Mouse (Mus musculus) layer of hippocampus, adult 11-12 months (tissue): ENCODE results near the gene Dnajb13.

Experiments
- DNase-seq: peaks from one replicate; pipeline ENCODE4 v3.0.0; 2022; ENCODE audit warnings: low spot score

The Dnajb13 gene

DNA sequence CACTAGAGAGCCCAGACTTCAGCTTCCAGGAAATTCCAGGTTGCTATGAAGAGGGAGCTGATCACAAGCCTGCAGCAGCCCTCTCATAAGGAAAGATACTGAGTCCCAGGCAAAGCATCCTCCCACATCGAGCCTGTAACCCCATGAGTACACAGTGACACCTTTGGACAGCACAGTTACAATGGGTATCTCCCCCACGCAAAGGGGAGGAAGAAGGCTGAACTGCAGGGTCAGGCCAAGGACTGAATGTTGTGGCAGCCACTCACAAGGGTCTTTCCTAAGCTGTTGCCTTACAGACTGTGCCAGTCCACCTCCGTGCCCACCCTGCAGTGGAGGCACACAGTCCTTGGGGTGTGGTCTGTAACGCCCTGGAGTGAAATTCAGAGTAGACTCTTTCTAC is 8.3 kb downstream of the Dnajb13 start:
- DNase-seq, result no peak

DNA sequence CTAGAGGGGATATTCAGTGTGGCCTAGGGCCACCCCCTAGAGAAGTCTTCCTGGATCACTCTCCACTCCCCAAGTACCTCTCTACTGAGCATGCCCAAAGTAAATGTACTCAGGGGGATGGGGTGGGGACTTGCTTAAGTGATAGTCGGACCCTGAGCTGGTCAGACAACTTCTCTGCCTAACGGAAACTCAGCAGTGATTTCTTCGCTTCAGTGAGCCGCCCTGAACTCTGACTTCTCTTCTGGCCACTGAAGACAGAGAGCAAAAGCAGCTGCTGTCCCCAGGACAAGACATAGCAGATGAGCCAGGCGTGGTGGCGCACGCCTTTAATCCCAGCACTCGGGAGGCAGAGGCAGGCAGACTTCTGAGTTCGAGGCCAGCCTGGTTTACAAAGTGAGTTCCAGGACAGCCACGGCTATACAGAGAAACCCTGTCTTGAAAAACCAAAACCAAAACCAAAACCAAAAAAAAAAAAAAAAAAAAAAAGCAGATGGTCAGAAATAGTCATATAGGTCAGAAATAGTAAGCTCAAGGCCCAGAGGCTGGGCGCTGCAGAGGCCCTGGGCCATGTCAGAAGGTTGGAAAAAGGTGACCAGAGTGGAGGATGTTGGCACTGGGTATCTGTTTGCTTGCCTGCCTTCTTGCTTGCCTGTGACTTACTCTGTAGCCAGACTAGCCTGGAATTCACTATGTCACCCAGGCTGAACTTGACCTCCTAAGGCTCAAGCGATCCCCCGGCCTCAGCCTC is 9.8 kb downstream of the Dnajb13 start:
- DNase-seq, result no peak

DNA sequence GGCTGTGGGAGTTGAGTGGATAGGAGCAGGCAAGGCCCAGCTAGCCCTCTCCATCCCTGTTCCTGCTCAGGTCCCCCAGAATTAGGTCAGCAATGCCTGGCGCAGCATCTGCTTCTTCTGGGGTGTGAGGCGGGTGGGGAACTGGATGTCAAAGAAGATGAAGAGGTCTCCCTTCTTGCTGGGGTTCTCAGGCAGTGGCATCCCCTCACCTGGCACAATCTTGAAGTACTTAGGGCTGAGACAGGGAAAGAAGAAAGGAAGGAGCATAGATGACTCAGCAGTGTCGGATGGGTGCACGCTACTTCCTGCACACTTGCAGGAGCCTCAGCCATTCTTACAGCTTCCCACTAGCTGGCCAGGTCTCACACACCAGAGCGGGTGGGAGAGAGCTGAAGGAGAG is 11.7 kb downstream of the Dnajb13 start:
- DNase-seq, result no peak

DNA sequence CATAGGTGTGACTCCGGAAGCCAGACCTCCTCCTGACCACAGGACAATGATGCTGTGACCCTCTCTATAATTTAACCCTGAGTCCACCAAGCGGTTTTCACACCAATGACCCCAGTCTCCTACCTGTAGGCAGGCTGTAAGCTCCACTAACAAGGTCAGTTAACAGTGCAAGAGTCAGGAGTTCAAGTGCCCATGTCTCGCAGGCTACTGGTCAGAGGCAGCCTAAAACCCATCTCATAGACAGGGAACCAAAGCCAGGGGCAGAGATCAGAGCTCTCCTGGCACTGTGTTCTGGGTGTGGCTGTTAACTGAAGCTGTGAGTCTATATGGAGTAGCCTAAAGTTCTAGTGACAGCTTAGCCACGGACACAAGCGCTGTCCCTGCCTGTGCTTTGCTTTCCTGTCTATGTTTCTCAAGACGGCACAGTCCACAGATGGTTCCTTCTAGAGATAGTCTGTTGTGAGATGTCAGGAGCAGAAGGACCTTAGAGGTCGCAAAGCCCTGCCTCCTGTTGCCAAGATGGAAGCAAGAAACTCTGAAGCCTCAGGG is 12.3 kb downstream of the Dnajb13 start:
- no peak for DNase-seq

DNA sequence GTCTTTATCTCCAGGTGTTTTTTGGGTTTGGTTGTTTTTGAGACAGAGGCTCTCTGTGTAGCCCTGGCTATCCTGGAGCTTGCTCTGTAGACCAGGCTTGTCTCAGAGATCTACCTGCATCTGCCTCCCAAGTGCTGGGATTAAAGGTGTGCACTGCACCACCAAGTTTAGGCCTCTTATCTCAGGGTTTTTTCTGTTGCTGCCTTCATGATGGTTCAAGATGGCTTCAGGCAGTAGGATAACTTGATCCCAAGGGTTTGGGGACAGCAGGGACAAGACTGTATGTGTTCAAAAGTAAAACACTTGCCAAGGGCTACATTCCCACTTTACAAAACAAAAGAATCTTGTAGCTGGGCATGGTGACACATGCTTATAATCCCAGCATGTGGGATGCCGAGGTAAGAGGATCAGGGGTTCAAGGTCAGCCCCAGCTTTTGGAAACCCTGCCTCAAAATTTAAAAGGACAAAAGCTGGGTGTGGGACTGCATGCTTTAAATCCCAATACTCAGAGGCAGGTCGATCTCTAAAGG is 12.9 kb downstream of the Dnajb13 start:
- DNase-seq, result no peak

DNA sequence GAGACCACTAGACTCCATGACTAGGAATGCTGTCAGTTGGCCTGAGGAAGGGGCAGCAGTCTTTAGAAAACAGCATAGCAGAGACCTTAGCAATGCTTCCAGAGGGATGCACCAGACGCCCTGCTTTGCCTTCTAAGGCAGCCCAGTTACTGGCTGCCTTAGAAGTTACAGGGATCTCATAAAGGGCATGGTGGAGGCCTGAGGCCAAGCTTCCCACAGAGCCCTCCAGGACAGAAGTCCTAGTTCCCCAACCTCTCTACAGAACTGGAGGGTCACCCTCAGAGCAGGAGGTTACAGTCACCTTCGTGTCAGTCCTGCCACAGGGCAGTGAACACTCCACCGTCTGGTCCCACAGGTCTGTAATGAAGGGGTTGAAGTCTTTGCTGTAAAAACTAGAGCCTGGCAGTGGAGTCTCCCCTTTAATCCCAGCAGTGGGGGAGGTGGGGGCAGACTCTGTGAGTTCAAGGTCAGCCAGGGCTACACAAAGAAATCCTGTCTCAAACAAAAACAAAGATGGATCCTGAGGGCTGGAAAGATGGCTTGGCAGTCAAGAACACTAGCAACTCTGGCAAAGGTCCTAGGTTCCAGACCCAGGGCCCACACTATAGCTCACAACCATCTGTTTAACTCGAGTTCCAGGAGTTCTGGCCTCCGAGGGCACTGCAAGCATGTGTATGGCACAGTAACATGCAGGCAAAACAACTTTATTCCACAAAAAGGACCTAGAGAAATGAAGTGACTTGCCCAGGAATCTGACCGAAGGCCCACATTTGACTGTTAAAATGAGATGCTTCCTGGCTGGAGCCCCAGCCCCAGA is 13.5 kb downstream of the Dnajb13 start:
- no peak for DNase-seq

DNA sequence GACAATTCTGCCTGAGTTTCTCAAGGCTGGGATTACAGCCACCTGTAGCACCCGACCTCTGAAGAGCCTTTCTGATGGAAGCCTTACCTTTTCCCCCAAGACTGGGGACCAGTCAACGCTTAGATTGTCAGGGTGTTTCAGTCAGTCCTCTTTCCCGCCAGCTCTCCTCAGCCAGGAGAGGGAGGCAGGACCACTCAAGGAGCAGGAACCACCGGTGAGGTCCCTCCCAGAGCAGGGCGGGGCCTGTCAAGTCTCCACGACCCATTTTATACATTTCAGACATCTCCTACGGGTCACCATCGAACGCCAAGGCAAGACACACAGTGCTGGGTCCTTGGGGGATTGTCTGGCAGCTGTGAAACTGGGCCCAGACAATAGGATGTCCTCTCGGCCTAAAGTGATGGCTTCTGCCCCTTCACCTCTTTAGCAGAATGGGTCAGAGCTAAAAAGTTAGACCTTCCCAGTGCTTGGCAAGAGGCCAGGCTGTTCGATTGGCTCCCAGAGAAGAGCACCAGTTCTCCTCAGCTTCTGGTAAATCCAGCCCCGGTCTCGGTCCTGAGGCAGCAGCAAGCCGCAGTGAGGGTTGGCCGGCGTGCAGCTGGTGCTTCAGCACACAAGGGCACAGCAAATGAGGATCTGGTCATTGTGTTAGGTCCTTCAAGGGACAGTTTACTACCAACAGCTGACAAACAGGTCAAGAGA is 14.3 kb downstream of the Dnajb13 start:
- no peak for DNase-seq

DNA sequence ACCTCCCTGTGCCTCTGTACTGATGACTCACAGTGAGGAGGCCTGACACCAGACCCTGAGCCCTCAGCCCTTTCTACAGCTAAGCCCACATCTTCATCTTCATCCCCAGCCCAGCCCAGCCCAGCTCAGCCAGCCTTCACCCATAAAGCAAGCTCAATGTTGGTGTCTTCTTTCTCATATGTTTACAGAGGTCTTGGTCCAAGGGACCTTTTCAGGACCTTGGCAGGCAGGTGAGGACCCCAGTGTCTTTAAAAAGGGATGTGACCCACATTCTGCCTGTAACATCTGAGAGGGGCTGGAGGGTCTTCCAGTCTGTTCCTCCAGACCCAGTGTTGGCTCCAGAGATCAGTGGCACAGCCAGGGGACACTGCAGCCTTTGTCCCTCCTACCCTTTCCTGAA is 15.3 kb downstream of the Dnajb13 start:
- no peak for DNase-seq

DNA sequence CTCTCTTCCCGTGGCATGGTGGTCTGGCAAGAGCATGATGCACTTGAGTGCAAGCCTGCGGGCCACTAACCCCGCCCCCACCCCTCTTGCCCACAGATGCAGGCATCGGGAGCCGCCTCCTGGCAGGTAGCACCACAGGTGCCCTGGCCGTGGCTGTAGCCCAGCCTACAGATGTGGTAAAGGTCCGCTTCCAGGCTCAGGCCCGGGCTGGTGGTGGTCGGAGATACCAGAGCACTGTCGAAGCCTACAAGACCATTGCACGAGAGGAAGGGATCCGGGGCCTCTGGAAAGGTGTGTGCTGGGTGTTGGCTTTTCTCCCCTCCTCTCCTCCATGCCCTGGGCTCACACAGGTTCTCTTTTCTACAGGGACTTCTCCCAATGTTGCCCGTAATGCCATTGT is 16.8 kb downstream of the Dnajb13 start:
- DNase-seq, result no peak

DNA sequence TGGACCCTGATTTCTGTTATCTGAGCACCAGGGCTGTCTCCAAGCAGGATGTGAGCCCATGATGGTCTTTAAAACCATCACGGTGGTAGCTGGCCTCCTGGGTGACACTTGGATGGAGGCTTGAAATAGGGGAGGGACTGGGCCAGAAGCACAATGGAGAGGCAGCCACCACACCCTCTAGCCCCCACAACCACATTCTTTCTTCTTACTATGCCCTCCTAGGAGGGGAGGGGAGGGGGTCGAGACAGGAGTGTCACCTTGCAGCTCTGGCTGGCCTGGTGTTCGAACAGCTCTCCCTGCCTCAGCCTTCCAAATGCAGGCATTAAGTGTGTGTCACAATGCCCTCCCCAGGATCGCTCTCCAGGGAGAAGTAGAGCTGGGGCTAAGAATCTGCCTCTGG is 17.4 kb downstream of the Dnajb13 start:
- DNase-seq, result no peak

DNA sequence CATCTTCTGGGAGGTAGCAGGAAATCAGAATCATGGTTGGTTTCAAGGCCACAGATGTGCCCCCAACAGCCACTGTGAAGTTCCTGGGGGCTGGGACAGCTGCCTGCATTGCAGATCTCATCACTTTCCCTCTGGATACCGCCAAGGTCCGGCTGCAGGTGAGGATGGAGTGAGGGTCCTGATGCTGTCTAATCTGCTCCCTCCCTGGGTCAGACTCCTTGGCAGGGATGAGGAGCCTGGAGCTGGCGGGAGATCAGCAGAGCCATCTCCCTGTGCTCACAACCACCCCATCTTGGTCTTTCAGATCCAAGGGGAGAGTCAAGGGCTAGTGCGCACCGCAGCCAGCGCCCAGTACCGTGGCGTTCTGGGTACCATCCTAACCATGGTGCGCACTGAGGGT is 18.0 kb downstream of the Dnajb13 start:
- no peak for DNase-seq

DNA sequence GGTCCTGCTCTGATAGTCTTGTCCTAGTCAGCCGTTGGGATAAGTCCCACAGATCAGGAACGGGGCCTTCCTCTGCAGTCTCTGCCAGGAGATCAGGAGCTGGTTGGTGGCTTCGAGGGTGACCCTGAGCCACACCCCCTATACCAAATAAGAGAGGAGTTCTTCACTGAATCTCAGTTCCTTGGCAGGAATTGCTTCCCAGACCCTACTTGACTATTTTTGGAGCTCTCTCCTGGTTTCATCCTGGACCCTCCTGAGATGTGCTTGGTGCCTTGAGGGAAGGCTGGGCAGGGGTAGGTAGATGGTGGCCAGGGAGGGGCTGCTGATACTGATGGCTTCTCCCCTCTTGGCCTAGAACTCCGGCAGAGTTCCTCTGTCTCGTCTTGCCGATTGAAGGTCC is 18.4 kb downstream of the Dnajb13 start:
- DNase-seq, result no peak

DNA sequence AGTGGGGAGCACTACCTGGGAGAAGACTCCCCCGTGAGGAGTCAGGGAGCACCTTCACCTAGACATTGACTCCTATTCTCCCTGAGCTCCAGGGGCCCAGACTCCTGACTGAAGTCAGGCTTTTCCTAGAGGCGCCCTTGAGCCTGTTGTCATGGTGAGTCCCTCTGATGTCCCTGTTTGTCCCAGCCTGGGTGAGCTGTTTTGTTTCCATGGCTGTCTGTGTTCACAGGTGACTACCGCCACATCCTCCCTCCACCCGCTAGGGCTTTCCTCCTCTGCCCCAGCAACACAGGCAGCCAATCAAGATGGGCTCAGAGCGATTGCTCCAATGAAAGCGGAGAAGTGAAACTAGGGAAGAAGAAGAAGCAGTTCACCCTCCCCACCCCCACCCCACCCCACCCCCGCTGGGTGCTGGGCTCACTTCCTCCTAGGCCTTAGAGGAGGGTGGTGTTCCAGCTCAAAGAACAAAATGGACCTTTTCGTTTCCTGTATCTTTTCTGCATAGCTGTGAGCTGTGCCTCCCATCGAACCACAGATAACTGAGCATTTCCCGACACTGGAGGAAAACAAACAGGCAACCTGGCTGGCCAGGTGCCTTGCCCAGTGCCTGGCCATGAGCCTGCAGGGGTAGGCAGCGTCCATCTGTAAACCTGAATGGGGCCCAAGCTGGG is 19.0 kb downstream of the Dnajb13 start:
- DNase-seq, result peak; percentile 80

DNA sequence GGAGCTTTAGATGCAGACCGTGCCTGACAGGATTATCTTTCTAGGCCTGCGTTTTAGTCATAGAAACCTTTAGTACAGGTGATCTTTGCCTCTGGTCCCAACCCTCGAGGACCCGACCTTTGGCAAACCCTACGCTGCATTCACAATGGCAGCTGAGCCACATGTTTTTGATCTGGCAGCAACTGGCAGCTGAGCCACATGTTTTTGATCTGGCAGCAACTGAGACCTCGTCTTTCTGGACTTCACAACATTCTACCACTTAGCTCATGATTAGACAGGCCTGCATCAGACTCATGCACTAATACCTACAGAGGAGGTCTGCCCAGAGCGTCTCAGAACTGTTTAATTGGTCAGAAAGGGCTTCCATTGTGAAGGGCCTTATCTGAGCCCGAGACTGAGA is 19.7 kb downstream of the Dnajb13 start:
- no peak for DNase-seq

DNA sequence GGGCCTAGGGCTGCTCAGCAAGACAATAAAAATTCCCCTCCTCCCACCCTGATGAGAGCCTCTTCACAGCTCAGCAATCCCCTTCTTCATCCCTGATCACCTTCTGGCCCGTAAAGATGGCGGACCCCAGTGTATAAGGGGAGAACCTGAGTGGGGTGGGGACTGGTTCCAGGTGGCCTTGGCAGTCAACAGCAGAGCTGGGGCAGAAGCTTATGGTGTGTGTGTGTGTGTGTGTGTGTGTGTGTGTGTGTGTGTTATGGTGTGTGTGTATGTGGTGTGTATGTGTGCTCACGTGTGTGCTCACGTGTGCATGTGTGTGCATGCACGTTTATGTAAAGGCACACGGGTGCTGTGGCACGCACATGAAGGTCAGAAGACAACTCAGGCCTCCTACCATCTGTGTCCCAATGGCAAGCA is 20.3 kb downstream of the Dnajb13 start:
- no peak for DNase-seq

DNA sequence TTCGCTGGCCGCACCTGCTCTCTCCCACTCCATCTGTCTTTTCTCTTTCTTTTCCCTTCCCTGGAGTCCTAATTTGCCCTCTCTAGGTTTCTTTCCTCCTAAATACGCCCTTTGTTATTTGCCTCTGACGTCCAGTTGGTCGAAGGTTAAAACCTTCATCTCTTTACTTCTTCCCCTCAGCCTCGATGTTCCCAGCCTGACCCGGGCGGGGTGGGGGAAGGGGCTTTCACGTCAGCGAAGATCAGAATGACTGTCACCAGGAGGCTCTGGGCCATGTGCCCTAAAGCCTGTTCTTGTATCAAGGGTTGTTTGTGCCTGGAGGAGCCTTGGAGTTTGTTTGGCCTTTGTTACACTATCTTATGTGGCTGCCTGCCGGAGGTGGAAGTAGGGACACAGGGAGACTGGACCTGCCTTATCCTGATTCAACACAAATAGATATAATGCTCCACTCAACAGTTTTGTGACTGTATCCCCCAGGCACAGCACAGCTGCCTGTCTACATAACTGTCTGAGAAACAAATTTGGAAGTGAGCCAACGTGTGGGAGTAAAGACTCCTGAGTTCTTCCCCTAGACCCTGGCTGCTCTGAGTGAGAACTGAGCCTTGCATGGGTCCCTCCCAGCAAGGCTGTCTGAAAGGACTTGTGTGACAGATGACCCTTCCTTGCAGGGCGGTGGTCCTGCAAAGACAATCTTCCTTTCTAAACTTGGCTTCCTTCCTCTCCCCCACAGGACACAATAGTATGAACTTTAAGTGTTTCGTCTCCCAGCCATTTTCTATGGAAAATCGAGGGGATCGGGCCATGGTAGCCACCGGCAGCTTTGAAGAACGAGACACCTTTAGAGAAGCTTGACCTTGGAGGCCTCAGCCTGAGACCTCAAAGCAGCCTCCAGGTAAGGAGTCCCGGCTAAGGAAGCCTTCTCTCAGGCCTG is 21.0 kb downstream of the Dnajb13 start:
- peak; percentile 61 for DNase-seq

DNA sequence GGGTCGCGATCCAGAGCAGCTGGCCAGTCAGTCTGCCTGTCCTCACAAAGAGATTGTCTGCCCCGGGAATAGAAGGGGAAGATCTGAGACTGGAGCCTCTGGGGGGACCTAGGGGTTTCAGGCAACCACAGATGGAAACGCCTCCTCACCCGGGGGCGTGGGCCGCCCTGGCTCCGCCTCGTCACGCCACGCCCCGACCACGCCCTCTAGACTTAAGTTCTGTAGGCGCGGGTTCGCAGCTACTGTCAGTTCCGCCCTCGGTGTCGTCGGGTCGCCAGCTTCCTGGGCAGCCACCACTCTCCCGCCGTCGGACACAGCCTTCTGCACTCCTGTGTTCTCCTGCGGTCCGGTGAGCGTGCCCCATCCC is 21.7 kb downstream of the Dnajb13 start, which contains the start of gene Ucp2:
Gene Ucp2 (plus strand): TSS at position 221 of the 367 bp plus-strand sequence.
- peak; percentile 80 for DNase-seq

DNA sequence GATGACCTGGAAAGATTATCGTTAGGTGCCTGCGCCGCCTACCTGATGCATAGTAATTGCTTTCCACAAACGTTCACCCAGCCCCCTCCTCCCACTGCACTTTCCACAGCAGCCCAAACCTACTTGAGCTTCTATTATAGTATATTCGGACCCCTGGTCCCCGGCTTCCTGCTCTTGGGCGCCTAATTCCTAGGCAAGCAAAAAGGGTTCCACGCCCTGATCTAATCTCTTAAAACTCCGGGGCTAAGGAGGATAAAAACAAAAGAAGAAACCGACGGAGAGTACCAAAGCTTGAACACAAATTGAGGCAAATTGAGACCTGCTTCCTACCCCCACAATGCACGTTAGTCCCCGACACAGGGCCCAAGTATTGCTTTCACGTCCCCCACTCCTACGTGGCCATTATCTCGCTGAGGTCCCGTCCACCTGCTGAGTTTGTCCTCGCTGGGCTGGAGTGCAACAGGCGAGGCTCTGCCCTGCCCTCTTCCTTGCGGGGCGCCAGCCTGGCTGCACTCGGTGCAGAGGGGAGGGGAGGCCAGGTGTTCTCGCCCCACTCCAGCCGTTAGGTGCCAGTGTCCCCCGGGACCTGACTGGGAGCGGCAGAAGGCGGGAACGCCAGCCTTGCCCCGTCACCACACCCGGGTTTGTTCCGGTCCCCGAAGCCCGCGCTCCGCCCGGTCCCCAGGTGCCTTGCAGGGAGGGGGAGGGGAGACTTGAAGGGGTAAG is 22.2 kb downstream of the Dnajb13 start:
- DNase-seq, result no peak

DNA sequence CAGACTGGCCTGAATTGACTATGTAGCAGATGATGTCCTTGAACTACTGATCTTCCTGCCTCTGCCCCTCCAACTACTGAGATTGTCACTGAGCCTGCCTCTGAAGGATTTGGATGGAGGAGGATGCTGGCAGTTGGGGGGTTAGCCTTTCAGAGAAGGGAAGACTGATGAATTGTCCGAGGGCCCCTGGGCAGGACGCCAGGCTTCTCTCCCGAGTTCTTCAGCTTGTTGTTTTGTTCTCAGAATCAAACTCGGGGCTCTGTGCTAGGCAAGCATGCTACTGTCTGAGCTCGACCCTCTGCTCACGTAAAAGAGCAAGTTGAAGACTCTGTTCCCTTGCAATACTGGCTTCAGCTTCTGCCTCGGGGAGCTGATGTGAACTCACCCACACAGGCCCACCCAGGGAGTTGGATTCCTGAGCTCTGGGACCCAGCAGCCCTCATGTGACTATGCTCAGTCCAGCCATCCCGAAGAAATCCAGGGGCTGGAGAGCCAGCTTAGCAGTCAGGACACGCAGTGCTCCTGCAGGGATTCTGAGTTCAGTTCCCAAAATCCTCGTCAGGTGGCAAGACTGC is 26.2 kb downstream of the Dnajb13 start:
- no peak for DNase-seq

DNA sequence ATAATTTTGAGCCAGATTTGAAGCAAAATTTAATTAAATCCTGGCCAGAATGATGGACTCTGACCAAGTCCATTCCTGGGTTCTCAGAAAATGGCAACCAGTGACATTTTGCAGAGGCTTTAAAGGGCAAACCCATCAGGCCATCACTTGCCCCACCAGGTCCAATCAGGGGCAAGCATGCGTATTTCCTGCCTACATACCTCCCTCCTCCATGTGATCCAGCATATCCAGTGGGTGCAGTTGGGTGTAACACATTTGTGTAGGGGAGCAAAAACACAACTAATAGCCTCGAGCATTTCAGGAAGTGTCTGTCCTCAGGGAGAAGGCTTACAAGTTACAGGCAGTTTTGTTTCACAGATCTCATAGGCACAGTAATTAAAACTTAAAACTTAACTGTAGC is 27.5 kb downstream of the Dnajb13 start:
- no peak for DNase-seq
